Mouse (Mus musculus) ES-Bruce4 (cell line): Measurements from ENCODE around the gene Atp2a2.

ENCODE experiments used
- EP300 ChIP-seq: IDR thresholded peaks from 2 replicates; pipeline ENCODE4 v1.6.1; 2011; ENCODE audit warnings: low read depth, low read length; ENCODE audit not compliant: insufficient read depth
- POLR2A ChIP-seq: IDR thresholded peaks from one replicate; pipeline ENCODE4 v1.8.1; 2011; ENCODE audit warnings: low read length; ENCODE audit not compliant: insufficient read depth

GRCm38 (mm10) chr5:122548671-122549070, 46.6 kb upstream of the Atp2a2 start:
- TF ChIP-seq EP300 = no peak
- no peak for TF ChIP-seq POLR2A
